Mouse (Mus musculus) spleen, adult 2 months (tissue): ENCODE measurements around the gene N4bp2l2.

Experiments
- CTCF ChIP-seq: fragments of 200-500 bp; IDR thresholded peaks from 2 replicates; pipeline ENCODE4 v1.5.1; 2011; ENCODE audit warnings: mild to moderate bottlenecking, inconsistent platforms; ENCODE audit not compliant: insufficient read depth, insufficient read length, insufficient replicate concordance; ENCODE audit errors: extremely low read depth
- POLR2A ChIP-seq: fragments of 200-500 bp; IDR thresholded peaks from 2 replicates; pipeline ENCODE4 v1.6.1; 2011; ENCODE audit warnings: low read depth, low read length, inconsistent platforms

DNA sequence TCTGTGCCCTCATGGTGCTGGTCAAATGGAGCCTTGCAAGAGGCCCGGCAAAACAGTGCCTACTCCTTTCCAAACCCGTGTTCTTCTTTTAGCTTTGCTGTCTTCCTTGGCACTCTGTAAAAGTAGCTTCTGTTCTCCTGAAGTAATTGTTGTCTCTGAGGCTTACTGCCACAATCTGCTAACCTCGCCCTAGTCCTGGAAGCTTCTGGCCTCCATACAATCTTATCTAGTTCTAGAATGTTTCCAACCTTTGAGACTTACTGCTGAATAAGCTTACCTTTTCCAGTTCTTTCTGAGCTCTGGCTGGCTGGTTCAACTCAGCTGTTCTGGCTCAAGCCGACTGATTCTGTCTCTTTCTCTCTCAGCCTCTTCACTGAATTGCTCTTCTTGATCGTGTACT lies 104.2 kb downstream of the N4bp2l2 start:
- TF ChIP-seq CTCF (no peak), POLR2A (no peak)
